Mouse (Mus musculus) MEL (cell line): ENCODE measurements around the gene Fxr2.

ENCODE experiments used
- CTCF ChIP-seq, 3 experiments: IDR thresholded peaks in 2 of 3; conservative IDR thresholded peaks in 1 of 3; 2 replicates each; pipeline ENCODE4 v1.5.1; 2011 to 2012; ENCODE audit warnings: low read length in 3 of 3, low read depth in 2 of 3, mild to moderate bottlenecking in 2 of 3, improper control_type of control experiment in 1 of 3, inconsistent platforms in 1 of 3, mixed read lengths in 1 of 3, moderate library complexity in 1 of 3; ENCODE audit not compliant: control insufficient read depth in 1 of 3, insufficient read depth in 1 of 3, poor library complexity in 1 of 3, severe bottlenecking in 1 of 3
- MAX ChIP-seq: IDR thresholded peaks from 2 replicates; pipeline ENCODE4 v1.6.1; 2011; ENCODE audit warnings: low read length, improper control_type of control experiment
- MYC ChIP-seq: IDR thresholded peaks from 2 replicates; pipeline ENCODE4 v1.6.1; 2011; ENCODE audit warnings: low read depth, mild to moderate bottlenecking, low read length, improper control_type of control experiment, moderate library complexity
- POLR2A ChIP-seq, 2 experiments: IDR thresholded peaks; 2 replicates each; pipeline ENCODE4 v1.6.1; 2011 to 2012; ENCODE audit warnings: low read length in 2 of 2, mild to moderate bottlenecking in 2 of 2, control low read depth in 1 of 2, improper control_type of control experiment in 1 of 2, low read depth in 1 of 2, moderate library complexity in 1 of 2; ENCODE audit not compliant: control insufficient read depth in 1 of 2, insufficient read depth in 1 of 2, poor library complexity in 1 of 2
- POLR2AphosphoS2 ChIP-seq: IDR thresholded peaks from 2 replicates; pipeline ENCODE4 v1.6.1; 2011; ENCODE audit warnings: low read length, improper control_type of control experiment
- TBP ChIP-seq: IDR thresholded peaks from 2 replicates; pipeline ENCODE4 v1.8.0; 2011; ENCODE audit warnings: low read depth, low read length, improper control_type of control experiment
- UBTF ChIP-seq: IDR thresholded peaks from 2 replicates; pipeline ENCODE4 v1.6.1; 2012; ENCODE audit warnings: low read depth, mild to moderate bottlenecking, inconsistent platforms, low read length, improper control_type of control experiment, moderate library complexity, borderline replicate concordance; ENCODE audit not compliant: insufficient read depth
- USF2 ChIP-seq, 2 experiments: IDR thresholded peaks; 2 replicates each; pipeline ENCODE4 v1.6.1; 2011 to 2012; ENCODE audit warnings: improper control_type of control experiment in 2 of 2, low read length in 2 of 2, borderline replicate concordance in 1 of 2, inconsistent platforms in 1 of 2, low read depth in 1 of 2, mild to moderate bottlenecking in 1 of 2; ENCODE audit not compliant: insufficient read depth in 1 of 2
- ZC3H11A ChIP-seq: IDR thresholded peaks from 2 replicates; pipeline ENCODE4 v1.6.1; 2012; ENCODE audit warnings: low read depth, mild to moderate bottlenecking, inconsistent platforms, low read length, improper control_type of control experiment

DNA sequence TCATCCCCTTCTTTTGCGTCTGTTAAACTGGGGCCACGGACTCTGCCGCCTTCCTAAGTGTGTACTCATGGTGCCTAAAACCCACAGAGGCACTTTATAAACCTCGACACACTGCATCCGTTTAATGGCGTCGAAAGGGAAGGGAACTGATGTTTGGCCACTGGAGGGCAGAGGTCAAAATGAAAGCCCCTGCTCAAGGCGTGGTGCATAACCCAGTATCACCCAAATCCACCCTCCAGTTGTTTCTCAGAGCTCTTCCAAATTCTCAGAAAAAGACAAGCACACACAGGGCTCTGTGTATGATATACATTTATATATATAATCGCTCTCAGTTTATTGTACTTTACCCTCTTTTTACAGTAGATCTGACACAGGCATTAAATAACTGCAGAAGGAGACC, 33.4 kb upstream of the Fxr2 start:
- TF ChIP-seq POLR2AphosphoS2 (no peak), ZC3H11A (no peak), POLR2A (IDR thresholded peaks at IDR 0.05; ENCODE audit: control insufficient read depth in 1 of 2, insufficient read depth in 1 of 2, low read depth in 1 of 2, low read length in 2 of 2, poor library complexity in 1 of 2) (no peak), MAX (no peak), UBTF (no peak), CTCF (IDR thresholded peaks at IDR 0.05 in 2 of 3, conservative IDR thresholded peaks at IDR 0.05 in 1 of 3; ENCODE audit: control insufficient read depth in 1 of 3, insufficient read depth in 1 of 3, low read depth in 2 of 3, low read length in 3 of 3, poor library complexity in 1 of 3, severe bottlenecking in 1 of 3) (no peak), USF2 (IDR thresholded peaks at IDR 0.05; ENCODE audit: borderline replicate concordance in 1 of 2, insufficient read depth in 1 of 2, low read depth in 1 of 2, low read length in 2 of 2) (no peak), TBP (no peak), MYC (no peak)
